In the genomic region with DNA sequence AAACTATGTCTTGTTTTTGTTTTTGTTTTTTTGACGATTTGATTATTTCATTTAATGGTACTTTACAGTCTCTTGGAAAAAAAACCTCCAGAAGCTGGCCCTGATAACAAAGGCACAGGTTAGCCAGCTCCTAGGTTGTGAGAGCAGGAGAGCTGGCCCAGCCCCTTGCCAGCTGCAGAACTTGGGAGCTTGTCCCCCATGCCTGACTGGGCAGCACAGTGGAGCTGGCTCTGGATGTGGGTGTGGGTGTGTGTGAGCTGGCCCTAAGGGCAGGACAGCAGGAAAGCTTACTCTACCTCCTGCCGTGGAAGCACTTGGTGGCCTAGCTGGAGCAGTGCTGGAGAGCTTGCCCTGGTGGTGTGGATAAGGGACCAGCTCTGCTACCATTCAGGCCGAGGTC, we compare ENCODE assay signal across 18 mouse cellular contexts. TPM values are rescaled to one million over a fixed set of nuclear protein-coding genes. Genes with fewer than 3 reads are reported as not detected.
"Had no signal": no experiment of that assay in that cellular context is flagged by ENCODE, and none has a peak within 500 bp of the region (broad histone marks: within the 10 kb centered on the region; RNA-seq: fewer than 3 reads in every experiment).

No protein-coding gene starts in this region.

- DNase-seq: liver, postnatal 0 days; lung, adult 2 months; lung, postnatal 14 days; lung, postnatal 36 days; right cerebral cortex, postnatal 14 days; thymus, adult 2 months; thymus, postnatal 25 days; thymus, postnatal 4 days had no signal

- H3K4me3 ChIP-seq: lung, embryonic 15.5 days; megakaryocyte, embryonic 14.5 days; midbrain, embryonic 13.5 days; midbrain, embryonic 15.5 days; neural tube, embryonic 12.5 days; stomach, embryonic 15.5 days had no signal

- ATAC-seq: liver, postnatal 0 days; lung, postnatal 0 days; midbrain, embryonic 13.5 days; midbrain, embryonic 15.5 days had no signal

- H3K27me3 ChIP-seq: lung, embryonic 15.5 days; megakaryocyte, embryonic 14.5 days; midbrain, embryonic 13.5 days; midbrain, embryonic 15.5 days; neural tube, embryonic 12.5 days; stomach, embryonic 15.5 days had no signal

- H3K4me2 ChIP-seq: lung, embryonic 15.5 days; midbrain, embryonic 13.5 days; midbrain, embryonic 15.5 days; neural tube, embryonic 12.5 days; stomach, embryonic 15.5 days had no signal

- H3K9ac ChIP-seq: liver, postnatal 0 days; lung, embryonic 15.5 days; midbrain, embryonic 13.5 days; midbrain, embryonic 15.5 days; neural tube, embryonic 12.5 days; stomach, embryonic 15.5 days had no signal

- H3K27ac ChIP-seq: lung, embryonic 15.5 days; macrophage; midbrain, embryonic 13.5 days; midbrain, embryonic 15.5 days; neural tube, embryonic 12.5 days; stomach, embryonic 15.5 days; stomach, postnatal 0 days had no signal

- H3K4me1 ChIP-seq: lung, embryonic 15.5 days; megakaryocyte, embryonic 14.5 days; midbrain, embryonic 13.5 days; midbrain, embryonic 15.5 days; neural tube, embryonic 12.5 days; stomach, embryonic 15.5 days had no signal

- H3K9me3 ChIP-seq: lung, embryonic 15.5 days; midbrain, embryonic 13.5 days; midbrain, embryonic 15.5 days; neural tube, embryonic 12.5 days; stomach, embryonic 15.5 days had no signal

RNA-seq across cellular contexts. Expression of gene BC034090, which starts 43.8 kb away (rescaled TPM):
- total RNA-seq: neutrophil, adult 5-6 weeks had no signal
- polyA plus RNA-seq: macrophage had no signal
